Mouse (Mus musculus) R1 (cell line): ENCODE results near the gene Zfp791.
A peak's percentile ranks its signal among the peaks of the same experiment; 100 is the strongest.
"Not testable (repeated sequence)": the region's sequence is repeated elsewhere in the genome, so short reads cannot be mapped to it uniquely, and the experiment has no call there.

Experiments
- DNase-seq: peaks from one replicate; pipeline ENCODE4 v3.0.0-alpha.2; 2018; ENCODE audit warnings: low read depth, low spot score

The Zfp791 gene

DNA sequence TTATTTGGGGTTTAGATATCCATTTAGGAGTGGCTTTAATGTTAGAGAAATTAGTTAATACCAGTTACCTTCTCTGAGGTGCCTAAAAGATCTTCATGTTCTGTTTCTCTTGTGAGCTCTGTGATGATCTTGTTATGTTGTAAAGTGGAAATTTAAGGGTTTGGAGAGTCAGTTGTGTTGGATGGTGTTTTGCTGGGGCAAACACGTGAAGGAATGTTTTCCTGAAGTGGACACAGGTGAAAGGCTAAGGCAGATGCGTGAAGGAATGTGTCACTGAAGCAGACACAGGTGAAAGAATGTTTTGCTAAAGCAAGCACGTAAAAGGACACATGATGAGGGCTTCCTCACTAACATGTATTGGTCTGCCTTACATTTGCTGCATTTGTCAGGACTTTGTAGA, at the start of gene Zfp791:
Gene Zfp791, minus strand, starts transcription at position 101 of the 400 bp plus-strand sequence.
- DNase-seq: no peak

GRCm38 (mm10) chr8:85171291-85171690, 48.4 kb upstream of the Zfp791 start:
- peak; percentile 54 for DNase-seq

DNA sequence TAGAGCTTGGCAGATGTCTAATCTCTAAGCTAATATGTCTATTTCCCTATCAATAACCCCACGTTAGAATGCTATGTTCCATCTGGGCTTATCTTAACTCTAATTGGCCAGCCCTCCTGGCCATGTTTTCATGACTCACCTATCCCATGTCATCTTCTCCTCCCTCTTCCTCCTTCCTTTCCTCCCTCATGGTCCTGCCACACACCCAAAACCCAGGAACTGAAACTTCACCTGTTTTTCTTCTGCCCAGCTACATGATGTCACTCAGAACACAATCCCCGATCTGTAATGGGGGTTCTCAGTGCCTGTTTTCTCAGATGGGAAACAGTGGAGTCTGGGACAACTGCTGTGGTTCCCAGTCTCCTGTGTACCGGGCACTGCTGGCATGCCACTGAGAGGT, 28.7 kb upstream of the Zfp791 start, which contains the start of gene Cks1brt:
Gene Cks1brt, plus strand, starts transcription at position 301 of the 400 bp plus-strand sequence.
- peak; percentile 0 for DNase-seq

DNA sequence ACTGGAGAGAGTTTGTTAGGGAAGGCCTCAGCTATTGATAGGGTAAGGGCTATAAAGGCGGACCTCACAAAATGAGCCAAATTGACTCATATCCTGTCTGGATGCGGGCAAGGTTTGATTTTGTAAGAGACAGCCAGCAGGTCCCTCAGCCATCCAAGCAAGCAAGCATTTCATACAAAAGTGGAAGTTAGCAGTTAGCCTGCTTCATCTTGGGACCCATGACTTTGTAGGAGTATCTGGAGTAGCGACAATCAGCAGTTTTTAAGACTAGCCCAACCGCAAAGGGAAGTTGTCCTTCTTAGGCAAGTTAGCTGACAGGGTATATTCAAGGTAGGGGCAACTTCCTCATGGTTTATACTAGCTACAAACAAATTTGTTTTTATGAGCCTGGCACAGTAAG, 19.6 kb upstream of the Zfp791 start:
- peak; percentile 0 for DNase-seq

- not testable (repeated sequence) for DNase-seq
These were observed 12.8 kb upstream of the Zfp791 start for GRCm38 (mm10) chr8:85135690-85136089.

DNA sequence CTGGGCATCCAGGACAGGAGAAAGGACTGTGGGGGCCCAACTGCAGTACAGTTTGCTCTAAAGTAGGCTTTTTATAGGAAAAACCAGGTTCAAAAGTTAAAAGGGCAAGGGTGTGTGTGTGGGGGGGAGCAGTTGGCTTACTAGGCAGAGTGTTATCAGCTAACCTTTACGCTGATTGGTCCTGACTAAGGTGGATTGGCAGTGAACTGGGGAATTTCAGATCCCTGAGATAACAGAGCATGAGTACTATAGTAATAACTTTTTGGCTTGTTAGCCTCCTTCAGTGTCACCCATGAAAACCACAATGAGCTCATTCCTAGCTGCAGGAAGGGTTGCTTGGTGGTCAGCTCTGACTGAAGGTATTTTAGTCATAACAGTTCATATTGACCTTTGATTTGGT, 9.4 kb upstream of the Zfp791 start:
- no peak for DNase-seq

DNA sequence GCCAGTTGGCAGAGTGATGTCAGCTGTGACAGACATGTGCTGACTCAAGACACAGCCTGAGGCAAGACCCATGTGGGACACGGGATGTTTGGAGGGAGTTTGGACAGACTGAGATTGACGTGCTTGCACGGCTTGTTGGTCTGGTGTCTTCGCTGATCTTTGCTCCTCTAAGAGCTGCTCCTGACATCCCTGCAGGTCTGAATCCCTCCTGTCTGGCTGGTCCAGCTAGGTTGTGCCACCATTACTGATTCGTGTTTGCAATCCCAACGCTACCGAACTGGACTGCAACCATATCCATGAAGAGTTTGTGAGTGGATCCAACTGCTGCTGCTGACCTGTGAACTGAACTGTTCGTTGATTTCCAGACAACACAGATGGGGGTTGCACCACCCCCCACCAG, 796 bp upstream of the Zfp791 start:
- no peak for DNase-seq

DNA sequence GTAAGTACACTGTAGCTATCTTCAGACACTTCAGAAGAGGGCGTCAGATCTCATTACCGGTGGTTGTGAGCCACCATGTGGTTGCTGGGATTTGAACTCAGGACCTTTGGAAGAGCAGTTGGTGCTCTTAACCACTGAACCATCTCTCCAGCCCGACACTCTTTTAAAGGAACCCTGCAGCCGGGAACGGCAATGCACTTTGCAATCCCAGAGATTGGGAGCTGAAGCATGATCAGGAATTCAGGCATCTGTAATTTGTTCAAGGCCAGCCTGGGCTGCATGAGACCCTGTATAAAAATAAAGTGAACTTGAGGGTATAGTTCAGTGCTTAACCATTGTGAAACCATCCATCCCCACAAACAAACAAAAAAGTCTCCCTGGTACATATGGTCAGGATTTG, 2.6 kb downstream of the Zfp791 start:
- not testable (repeated sequence) for DNase-seq

DNA sequence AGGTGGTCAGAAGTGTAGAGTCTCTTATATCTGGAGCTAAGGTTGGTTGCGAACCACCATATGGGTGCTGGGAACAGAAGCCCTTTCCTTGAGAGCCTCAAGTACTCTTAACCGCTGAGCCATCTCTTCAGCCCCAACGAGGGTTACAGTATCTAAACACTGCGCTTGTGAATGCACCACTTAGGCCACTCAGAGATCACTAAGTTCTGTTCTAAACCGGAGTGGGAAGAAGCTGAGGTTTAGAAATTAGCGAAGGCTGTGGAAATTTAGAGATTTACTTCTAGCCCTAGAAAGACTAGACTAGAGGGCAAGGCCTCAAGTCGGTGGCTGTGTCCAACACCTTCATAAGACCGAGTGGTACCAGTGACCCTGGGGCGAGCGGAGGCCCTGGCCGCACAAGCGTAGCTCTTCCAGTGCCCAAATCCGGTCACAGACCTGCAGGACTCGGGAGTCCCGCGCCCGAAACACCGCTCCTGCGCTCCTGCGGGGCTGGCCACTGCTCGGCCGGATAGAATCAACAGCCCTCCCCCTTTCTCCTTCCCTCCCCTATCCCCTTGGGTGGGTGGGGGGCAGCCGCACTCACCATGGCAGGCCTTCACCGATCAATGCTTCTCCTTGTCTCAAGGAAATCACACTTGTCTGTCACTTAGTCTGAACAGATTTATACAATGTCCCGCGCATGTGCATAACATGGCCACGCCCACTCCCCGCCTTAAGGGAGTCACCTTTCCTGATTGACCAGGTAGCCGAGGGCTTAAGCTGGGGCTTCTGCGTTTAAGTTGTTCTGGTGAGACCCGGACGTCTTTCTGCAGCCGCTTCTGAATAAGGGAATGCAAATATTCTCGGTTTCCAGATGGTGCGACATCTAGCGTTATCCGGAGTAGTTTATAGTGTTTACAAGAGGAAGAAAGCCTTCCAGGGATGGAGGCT, 3.6 kb downstream of the Zfp791 start:
- peak; percentile 95 for DNase-seq

GRCm38 (mm10) chr8:85116984-85117383, 5.9 kb downstream of the Zfp791 start:
- no peak for DNase-seq

DNA sequence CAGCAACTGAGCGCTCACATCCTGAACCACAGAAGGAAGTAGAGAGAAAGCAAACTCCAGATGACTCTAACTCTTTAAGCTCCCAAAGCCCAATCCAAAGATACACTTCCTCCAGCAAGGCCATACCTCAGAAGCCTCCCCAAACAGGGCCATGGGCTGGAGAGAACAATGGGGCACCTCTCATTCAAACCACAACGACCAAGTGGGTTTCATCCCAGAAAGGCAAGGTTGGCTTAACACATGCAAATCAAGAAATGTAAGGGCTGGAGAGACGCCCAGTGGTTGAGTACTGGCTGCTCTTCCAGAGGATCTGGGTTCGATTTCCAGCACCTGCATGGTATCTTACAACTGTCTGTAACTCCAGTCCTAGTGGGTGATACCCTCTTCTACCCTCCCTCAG, 7.4 kb downstream of the Zfp791 start:
- peak; percentile 46 for DNase-seq

DNA sequence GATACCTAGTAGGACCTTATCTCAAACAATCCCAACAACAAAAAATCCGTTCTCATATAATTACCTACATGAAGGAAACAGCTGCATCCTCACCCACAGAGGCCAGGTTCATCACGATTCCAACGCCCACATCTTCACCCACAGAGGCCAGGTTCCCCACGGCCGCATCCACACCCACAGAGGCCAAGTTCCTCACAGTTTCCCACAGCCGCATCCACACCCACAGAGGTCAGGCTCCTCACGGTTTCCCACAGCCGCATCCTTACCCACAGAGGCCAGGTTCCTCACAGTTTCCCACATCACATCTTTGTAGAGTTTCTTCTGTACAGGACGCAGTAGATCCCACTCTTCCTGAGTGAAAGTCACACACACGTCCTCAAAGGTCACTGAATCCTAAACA, 9.7 kb downstream of the Zfp791 start:
- no peak for DNase-seq

DNA sequence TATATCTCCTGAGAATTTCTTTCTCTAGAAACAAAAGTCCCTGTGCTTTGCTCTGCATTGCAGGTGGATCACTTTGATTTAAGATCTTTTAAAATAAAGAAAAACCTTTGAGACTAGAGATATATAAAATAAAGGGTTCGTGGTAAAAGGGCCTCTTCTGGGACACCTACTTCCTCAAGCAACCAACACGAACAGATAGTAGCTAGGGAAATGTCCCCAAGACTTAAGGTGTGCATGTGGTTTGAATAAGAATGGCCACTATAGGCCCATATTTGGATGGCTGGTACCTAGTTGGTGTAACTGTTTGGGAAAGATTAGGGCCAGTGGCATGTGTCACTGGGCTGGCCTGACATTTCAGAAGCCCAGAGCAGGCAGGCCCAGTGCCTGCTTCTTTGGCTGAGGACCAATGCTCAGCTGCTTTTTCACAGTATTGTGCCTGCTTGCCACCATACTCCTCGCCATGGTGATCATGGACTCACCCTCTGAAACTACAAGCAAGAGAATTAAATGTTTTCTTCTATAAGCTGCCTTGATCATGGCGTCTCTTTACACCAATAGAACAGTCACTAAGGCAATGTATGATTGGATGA, 22.7 kb downstream of the Zfp791 start:
- DNase-seq: no peak

DNA sequence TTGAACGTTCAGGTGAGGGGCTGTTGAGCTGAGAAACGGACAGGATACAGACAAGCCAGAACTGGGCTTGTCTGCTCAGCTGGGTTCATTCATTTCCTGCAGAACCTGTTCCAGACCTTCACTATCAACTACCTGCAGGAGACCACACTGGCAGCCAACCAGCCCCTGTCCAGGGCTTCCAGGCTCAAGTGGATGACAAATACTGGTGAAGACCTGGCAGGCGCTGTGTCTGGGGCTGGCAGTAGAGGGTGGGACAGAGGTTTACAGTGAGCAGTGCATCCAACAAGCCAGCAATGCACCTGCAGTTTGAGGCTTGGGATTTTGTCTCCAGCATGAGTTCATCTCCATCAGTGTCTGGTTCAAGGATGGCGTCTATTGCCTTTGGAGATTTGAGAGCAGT, 26.0 kb downstream of the Zfp791 start:
- DNase-seq: no peak

DNA sequence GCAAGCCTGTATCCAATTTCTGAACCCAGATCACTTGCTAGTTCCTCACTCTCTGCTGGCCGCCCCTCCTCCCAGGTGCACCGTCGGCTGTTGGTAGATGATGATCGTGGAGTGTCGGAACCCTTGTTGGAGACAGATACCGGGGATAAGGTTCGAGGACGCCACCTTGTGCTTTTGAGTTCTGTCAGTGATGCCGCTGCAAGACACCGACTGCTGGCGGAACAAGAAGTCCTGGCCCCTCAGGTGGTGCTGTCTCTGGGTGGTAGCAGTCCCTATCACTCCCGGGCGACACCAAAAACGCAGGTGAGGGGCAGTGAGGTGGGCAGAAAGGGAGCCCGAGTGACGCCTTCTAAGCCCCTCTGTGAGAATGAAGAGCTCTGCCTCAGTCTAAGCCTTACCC, 26.7 kb downstream of the Zfp791 start:
- DNase-seq: no peak

DNA sequence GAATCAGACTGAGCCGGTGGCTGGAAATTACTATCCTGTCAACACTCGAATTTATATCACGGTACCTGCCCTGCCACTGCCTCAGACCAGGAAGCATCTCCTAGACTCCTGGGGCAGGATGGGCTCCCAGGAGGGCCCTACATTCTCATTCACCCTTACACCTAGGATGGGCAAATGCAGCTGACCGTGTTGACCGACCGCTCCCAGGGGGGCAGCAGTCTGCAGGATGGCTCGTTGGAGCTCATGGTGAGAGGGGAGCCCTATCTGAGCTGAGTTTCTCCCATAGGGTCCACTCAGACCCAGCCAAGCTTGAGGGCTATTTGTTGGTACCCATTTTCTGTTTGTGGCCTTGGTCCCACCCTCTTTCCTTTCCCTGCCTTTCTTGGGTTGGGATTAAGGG, 27.3 kb downstream of the Zfp791 start:
- no peak for DNase-seq

- no peak for DNase-seq
These were observed 27.8 kb downstream of the Zfp791 start for GRCm38 (mm10) chr8:85095051-85095450.

GRCm38 (mm10) chr8:85091526-85092090, 31.3 kb downstream of the Zfp791 start:
- peak; percentile 89 for DNase-seq

- DNase-seq: no peak
These were observed 32.0 kb downstream of the Zfp791 start for GRCm38 (mm10) chr8:85090856-85091255.

GRCm38 (mm10) chr8:85088771-85089170, 34.1 kb downstream of the Zfp791 start:
- no peak for DNase-seq

GRCm38 (mm10) chr8:85086238-85086637, 36.7 kb downstream of the Zfp791 start:
- DNase-seq: no peak

DNA sequence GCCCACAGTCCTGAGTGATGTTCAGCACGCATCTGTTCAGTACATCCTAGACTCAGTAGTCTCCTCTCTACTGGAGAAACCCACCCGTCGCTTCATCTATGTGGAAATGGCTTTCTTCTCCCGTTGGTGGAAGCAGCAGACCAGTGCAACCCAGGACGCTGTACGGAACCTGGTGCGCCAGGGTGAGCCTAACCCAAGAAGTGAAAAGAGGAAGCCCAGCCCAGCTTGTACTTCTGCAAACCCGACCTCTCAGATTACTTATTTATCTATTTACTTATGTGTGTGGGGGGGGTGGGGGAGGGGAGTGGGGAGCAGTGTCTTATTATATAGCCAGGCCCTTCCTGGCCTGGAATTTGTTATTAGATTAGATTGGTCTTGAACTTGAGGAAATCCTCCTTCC, 38.3 kb downstream of the Zfp791 start:
- no peak for DNase-seq
